Mouse (Mus musculus) midbrain, embryonic 11.5 days (tissue): ENCODE data around the gene Cd6. TPM values are rescaled to one million over a fixed set of nuclear protein-coding genes. Genes with fewer than 3 reads are reported as not detected.

Source experiments
- ATAC-seq: fragments of 200-750 bp; cut with Nextera tagmentation; 2 replicates; pipeline ENCODE4 v1.8.0; 2017; ENCODE audit warnings: moderate TSS enrichment, moderate library complexity; ENCODE audit not compliant: low FRiP score
- DNase-seq: peaks from one replicate; pipeline ENCODE4 v3.0.0; 2015; ENCODE audit warnings: low spot score; ENCODE audit errors: missing footprints
- H3K27ac ChIP-seq: fragments of 300-500 bp; sonication (generic); 2 replicates; pipeline ENCODE4 v1.5.1; 2014; ENCODE audit warnings: low read depth, low read length
- H3K27me3 ChIP-seq: fragments of 300-500 bp; sonication (generic); 2 replicates; pipeline ENCODE4 v1.6.1; 2014; ENCODE audit warnings: mild to moderate bottlenecking, low read length, moderate library complexity, mixed read lengths; ENCODE audit not compliant: control insufficient read depth, insufficient read depth
- H3K36me3 ChIP-seq: fragments of 300-500 bp; sonication (generic); 2 replicates; pipeline ENCODE4 v1.6.1; 2014; ENCODE audit warnings: mild to moderate bottlenecking, low read length, moderate library complexity, mixed read lengths; ENCODE audit not compliant: control insufficient read depth, insufficient read depth
- H3K4me1 ChIP-seq: fragments of 300-500 bp; sonication (generic); 2 replicates; pipeline ENCODE4 v1.6.1; 2014; ENCODE audit warnings: low read length; ENCODE audit not compliant: control insufficient read depth, insufficient read depth
- H3K4me2 ChIP-seq: fragments of 300-500 bp; sonication (generic); 2 replicates; pipeline ENCODE4 v1.6.1; 2014; ENCODE audit warnings: mild to moderate bottlenecking, moderate library complexity
- H3K4me3 ChIP-seq: fragments of 300-500 bp; sonication (generic); 2 replicates; pipeline ENCODE4 v1.5.1; 2014; ENCODE audit warnings: low read depth, low read length
- H3K9ac ChIP-seq: fragments of 300-500 bp; sonication (generic); 2 replicates; pipeline ENCODE4 v1.6.1; 2014; ENCODE audit warnings: low read length
- H3K9me3 ChIP-seq: fragments of 300-500 bp; sonication (generic); 2 replicates; pipeline ENCODE4 v1.6.1; 2016; ENCODE audit warnings: low read length; ENCODE audit not compliant: control insufficient read depth
- WGBS: fragments of 180-500 bp; shearing (Covaris S2); extraction: QIAGEN DNeasy Blood & Tissue Kit; methylation state at CpG from one replicate; pipeline ENCODE4 v1.1.7; 2014; 5-methylcytosine and 5-hydroxymethylcytosine counted together
- polyA plus RNA-seq: library from polyadenylated mRNA; unstranded; fragments of >200 nt; fragmentation: Nextera tagmentation; extraction: Ambion mirVana; gene quantifications from 2 replicates; pipeline ENCODE4 v1.2.1, GENCODE M21; 2014

Cd6 gene
- polyA plus RNA-seq, 1 experiment from 2014 or later = not detected

DNA sequence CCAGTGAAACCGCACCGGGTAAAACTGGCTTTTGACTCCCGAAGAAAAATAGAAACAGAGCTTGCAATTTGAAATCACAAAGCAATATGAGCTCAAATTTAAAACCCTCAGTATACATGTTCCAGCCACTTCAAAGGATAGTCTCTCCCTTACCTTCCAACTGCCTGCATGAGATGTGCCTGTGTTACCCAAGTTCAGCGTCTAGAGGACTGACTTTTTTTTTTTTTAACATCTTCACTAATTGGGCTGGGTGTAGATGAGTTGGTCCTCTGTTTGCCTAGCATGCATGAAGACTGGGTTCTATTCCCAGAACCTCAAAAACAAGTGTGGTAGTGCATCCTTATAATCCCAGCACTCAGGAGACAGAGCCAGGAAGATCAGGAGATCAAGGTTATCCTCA lies 53.0 kb downstream of the Cd6 start:
- Histone ChIP-seq H3K9me3 (no peaks in the 10 kb centered on the region), H3K27ac (no peak overlapping the region), H3K4me1 (no peaks in the 10 kb centered on the region), H3K9ac (no peak overlapping the region), H3K4me2 (no peak overlapping the region), H3K4me3 (no peak overlapping the region), H3K27me3 (no peaks in the 10 kb centered on the region), H3K36me3 (no peaks in the 10 kb centered on the region)
- ATAC-seq = no peak
- 91% methylated on average over 4 of the region's 4 CpGs for WGBS
- peak; percentile 4 for DNase-seq

DNA sequence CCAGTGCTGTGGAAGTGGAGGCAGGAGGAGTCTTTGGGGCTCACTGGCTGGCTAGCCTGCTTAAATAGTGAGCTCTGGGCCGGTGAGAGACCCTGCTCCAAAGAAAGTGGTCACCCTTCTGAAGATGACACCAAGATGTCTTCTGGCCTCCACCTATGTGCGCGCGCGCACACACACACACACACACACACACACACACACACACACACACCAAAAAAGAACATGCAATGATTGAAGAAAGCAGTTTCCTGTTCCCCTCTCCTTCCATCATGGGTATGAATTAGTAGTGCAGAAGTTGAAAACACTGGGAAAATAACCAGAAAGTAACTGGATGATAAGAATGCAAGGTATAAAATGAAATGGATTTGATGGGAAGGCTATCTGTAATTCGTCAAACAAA lies 55.7 kb downstream of the Cd6 start:
- ATAC-seq = no peak
- H3K9me3 ChIP-seq = no peaks in the 10 kb centered on the region
- no peak overlapping the region for H3K27ac ChIP-seq
- H3K4me3 ChIP-seq = no peak overlapping the region
- no peaks in the 10 kb centered on the region for H3K36me3 ChIP-seq
- no peak overlapping the region for H3K4me2 ChIP-seq
- 94% methylated on average over 6 of the region's 6 CpGs for WGBS
- H3K9ac ChIP-seq = no peak overlapping the region
- H3K4me1 ChIP-seq = no peaks in the 10 kb centered on the region
- H3K27me3 ChIP-seq = no peaks in the 10 kb centered on the region
- DNase-seq = no peak

DNA sequence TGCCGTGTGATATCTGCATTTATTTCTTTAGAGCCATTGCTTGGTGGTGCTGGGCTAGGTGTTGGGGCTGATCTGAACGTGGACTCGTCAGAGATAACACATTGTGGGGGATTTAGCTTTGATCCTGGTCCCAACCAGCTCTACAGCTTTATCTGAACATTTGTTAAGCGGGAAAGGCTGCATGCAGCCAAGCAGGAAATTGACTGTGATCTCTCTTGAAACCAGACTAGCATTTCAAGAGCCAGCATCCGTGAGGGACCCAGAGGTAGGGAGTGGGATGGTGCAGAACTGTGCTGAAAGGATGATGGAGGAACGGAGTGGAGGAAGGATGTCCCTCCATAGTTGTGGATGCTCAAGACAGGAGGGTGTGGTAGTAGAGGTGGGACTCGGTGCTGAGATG lies 56.5 kb downstream of the Cd6 start:
- 81% methylated on average over 7 of the region's 7 CpGs for WGBS
- H3K27me3 ChIP-seq = no peaks in the 10 kb centered on the region
- no peak for ATAC-seq
- DNase-seq = no peak
- no peak overlapping the region for H3K27ac ChIP-seq
- no peaks in the 10 kb centered on the region for H3K4me1 ChIP-seq
- H3K36me3 ChIP-seq = no peaks in the 10 kb centered on the region
- no peaks in the 10 kb centered on the region for H3K9me3 ChIP-seq
- H3K4me2 ChIP-seq = no peak overlapping the region
- no peak overlapping the region for H3K9ac ChIP-seq
- H3K4me3 ChIP-seq = no peak overlapping the region

DNA sequence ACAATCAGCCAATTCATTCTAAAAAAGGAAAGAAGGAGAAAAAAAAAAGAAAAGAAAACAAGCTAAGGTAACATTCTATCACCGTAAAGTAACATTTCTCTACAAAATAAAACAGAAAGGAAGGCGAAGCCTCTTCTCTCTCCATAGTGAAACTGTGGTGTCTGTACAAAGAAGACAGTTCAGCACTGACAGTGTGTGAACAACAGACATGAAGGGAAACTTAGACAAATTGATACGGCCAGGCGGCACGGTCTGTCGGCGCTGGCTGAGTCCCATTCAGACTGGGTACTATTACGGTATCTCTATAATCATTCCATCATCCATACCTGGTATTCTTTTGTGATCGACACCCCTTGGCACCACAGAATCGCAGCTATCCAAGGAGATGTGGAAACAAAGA lies 57.0 kb downstream of the Cd6 start:
- Histone ChIP-seq H3K9ac (no peak overlapping the region), H3K9me3 (no peaks in the 10 kb centered on the region), H3K27ac (no peak overlapping the region), H3K27me3 (no peaks in the 10 kb centered on the region), H3K36me3 (no peaks in the 10 kb centered on the region), H3K4me3 (no peak overlapping the region), H3K4me1 (no peaks in the 10 kb centered on the region), H3K4me2 (no peak overlapping the region)
- 94% methylated on average over 10 of the region's 10 CpGs for WGBS
- ATAC-seq (no peak), DNase-seq (peak; percentile 2)

DNA sequence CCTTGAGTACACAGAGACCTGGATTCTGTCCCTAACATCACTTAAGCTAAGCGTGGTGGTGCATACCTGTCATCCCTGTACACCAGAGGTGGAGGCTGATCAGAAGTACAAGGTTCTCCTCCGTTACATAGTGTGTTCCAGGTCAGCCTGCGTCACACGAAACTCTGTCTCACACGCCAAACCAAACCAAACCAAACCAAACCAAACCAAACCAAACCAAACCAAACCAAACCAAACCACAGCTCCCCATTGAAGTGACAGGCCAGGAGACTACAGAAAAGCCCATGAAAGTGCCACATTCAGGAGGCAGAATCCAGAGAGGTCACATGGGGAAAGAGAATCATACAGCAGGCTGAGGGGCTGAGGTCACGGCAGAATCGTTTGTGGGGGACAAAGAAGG lies 57.9 kb downstream of the Cd6 start:
- H3K4me1 ChIP-seq = no peaks in the 10 kb centered on the region
- ATAC-seq (no peak), DNase-seq (no peak)
- no peak overlapping the region for H3K4me3 ChIP-seq
- WGBS = 76% methylated on average over 7 of the region's 7 CpGs
- no peaks in the 10 kb centered on the region for H3K27me3 ChIP-seq
- no peak overlapping the region for H3K27ac ChIP-seq
- no peak overlapping the region for H3K9ac ChIP-seq
- H3K9me3 ChIP-seq = no peaks in the 10 kb centered on the region
- no peak overlapping the region for H3K4me2 ChIP-seq
- no peaks in the 10 kb centered on the region for H3K36me3 ChIP-seq

DNA sequence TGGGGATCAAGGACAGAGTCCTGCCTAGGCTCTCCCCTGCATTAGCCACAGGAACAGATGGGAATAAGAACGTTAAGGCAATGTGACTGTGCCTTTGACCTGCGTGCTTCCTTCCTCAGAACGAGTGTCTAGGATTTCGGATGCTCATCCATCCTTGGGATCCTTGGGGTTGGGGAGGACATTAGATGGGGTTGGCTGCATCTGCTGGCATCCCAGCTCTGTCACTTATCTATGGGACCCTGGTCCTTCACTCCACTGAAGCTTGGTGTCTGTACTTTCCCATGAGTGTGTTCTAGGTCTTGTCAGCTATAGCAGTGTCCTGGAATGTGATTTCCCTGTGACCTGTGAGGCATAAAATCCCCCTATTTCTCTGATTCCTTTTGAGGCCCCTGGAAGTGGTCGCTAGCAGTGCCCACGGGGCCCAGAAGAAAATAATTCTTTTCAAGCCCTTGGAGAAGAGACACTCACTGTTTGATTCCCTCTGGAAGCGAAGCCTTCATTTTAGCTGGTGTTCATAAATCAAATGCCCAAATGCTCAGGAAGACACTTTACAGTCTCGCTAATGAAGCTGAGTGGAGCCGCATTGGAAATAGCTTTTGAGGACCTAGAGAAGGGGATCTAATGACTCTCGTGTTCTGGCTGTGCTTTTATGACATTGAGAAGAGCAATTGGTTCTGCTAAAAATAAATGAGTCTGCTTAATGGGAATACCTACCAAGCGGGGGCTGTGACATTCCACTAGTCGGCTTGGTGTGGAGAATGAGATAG lies 60.2 kb downstream of the Cd6 start:
- H3K4me2 ChIP-seq = no peak overlapping the region
- no peaks in the 10 kb centered on the region for H3K27me3 ChIP-seq
- H3K36me3 ChIP-seq = no peaks in the 10 kb centered on the region
- DNase-seq (peak; percentile 47), ATAC-seq (no peak)
- WGBS = 73% methylated on average over 12 of the region's 12 CpGs
- no peaks in the 10 kb centered on the region for H3K9me3 ChIP-seq
- no peak overlapping the region for H3K9ac ChIP-seq
- no peaks in the 10 kb centered on the region for H3K4me1 ChIP-seq
- no peak overlapping the region for H3K27ac ChIP-seq
- no peak overlapping the region for H3K4me3 ChIP-seq

DNA sequence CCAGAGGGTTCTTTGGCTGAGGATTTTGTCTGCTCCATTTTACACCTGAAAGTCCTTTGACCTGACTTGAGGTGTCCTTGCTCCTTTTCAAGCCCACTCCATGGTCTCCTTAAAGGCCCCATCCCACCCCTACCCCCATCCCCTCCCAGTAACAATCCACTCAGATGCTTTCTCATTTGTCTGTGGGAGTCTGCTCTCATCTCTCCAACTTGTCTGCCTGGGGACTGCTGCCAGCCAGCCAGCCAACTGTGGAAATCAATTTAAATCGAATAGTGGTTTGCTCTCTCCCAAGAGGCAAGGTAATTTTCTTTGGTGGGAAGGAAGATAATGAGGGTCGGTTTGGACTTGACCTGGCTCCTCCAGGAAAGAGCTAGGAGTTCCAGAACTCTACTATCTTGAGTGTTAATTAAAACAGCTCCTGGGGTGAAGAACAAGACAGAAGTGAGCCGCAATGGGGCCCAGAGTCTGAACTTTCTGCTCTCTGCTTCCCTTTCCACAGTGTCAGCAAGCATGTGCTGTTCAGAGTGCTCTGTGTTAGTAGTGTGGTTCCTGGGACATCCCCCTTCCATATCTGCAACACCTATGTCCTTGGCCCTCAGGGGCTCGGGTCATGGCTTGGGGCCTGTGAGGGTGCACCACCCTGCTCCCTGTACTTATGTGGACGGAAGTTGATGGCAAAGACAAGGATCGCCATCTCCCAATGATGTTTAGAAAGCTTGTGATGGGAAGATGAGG lies 61.0 kb downstream of the Cd6 start:
- Histone ChIP-seq H3K27me3 (no peaks in the 10 kb centered on the region), H3K9ac (no peak overlapping the region), H3K27ac (no peak overlapping the region), H3K9me3 (no peaks in the 10 kb centered on the region), H3K36me3 (no peaks in the 10 kb centered on the region), H3K4me2 (no peak overlapping the region), H3K4me1 (no peaks in the 10 kb centered on the region), H3K4me3 (no peak overlapping the region)
- WGBS = 73% methylated on average over 6 of the region's 6 CpGs
- ATAC-seq (no peak), DNase-seq (peak; percentile 56)

DNA sequence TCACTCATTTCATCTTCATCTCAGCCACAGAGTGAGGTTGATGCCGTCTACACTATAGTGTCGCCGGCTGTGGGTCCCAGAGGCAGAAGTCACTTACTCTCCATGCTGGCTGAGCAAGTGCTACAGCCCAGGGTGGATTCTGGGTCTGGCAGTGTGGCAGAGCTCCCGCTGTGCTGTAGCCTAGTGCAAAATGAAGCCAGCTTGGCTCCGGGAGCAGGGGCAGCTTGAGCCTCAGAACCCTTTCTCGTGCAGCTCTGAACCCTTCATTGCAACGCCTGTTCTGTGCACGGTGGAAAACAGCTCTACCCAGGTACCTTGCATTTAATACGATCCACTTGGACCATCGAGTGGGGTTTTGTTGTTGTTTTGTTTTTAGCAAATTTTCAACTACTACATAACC lies 62.2 kb downstream of the Cd6 start:
- Histone ChIP-seq H3K27ac (no peak overlapping the region), H3K9me3 (no peaks in the 10 kb centered on the region)

DNA sequence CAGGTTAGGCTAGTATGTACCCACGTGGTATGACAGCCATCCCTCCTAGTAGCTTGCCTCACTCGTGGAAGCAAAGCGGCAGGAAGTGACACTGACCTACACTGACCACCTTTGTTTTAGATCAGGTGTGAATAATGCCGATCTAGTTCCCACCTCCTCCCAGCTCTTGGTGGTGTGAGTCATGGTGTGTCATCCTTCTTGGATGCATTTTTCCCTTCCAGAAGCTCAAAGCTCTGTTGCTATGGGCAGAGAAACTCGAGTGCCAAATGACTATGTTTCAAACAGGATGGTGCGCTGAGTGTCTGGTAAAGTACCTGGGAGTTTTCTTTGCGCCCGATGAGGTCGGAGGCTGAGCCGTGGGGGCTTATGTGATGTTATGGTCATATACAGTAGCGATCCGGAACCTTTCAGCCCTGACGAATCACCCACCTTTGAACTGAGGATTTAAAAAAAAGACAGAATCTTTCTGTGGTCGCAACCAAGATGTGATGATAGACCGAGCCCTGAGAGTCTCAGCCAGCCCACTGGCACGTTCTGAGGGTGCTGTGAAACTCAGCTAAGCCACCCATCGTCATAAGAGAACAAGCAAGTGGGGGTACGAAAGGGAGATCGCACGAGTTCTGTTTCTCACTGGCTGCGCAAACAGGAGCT lies 66.4 kb downstream of the Cd6 start:
- no peak overlapping the region for H3K9ac ChIP-seq
- no peaks in the 10 kb centered on the region for H3K4me1 ChIP-seq
- H3K4me2 ChIP-seq = no peak overlapping the region
- no peak for ATAC-seq
- DNase-seq = peak; percentile 72
- no peak overlapping the region for H3K27ac ChIP-seq
- H3K4me3 ChIP-seq = no peak overlapping the region
- H3K9me3 ChIP-seq = no peaks in the 10 kb centered on the region
- no peaks in the 10 kb centered on the region for H3K36me3 ChIP-seq
- WGBS = 85% methylated on average over 21 of the region's 21 CpGs
- H3K27me3 ChIP-seq = no peaks in the 10 kb centered on the region

More for the DNA sequence above, 62.2 kb downstream of the Cd6 start:
- ATAC-seq (no peak), DNase-seq (peak; percentile 33)
- H3K36me3 ChIP-seq = no peaks in the 10 kb centered on the region
- H3K9ac ChIP-seq = no peak overlapping the region
- H3K4me2 ChIP-seq = no peak overlapping the region
- H3K27me3 ChIP-seq = no peaks in the 10 kb centered on the region
- no peaks in the 10 kb centered on the region for H3K4me1 ChIP-seq
- WGBS = 83% methylated on average over 10 of the region's 10 CpGs
- H3K4me3 ChIP-seq = no peak overlapping the region
